In the genomic region with DNA sequence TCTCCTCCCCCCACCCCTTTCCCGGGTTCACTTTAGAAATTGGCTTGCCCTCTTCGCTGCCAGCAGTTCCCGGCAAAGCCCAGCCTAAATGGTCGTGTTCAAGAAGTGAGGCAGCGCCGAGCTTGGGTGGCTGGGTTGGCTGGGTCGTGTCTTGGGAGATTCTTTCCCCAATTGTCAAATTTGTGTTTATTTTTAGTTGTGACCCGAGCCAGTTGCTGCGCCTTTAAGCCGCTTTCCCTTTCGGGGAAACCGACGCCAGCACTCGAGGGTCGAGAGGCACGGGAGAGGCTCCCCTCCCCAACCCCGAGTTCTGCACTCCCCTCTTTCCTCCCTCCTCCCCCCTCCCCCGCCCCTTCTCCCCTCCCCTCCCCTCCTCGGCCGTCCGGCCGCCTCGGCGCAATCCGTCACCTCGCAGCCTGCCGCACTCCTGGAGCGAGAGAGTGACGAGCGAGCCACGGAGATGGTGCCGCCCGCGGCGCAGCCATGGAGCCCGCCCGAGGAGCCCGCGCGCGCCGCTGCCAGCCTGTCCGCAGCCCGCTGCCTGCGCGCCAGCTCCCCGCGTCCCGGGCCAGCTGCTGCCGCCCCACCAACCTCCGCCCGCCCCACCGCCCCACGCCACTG, we compare ENCODE assay signal across 8 mouse cellular contexts.
DNase-seq lines count a peak whose midpoint lies in the region; ATAC-seq and TF ChIP-seq lines count a peak whose summit lies in the region.

No protein-coding gene starts in this region.

- no peak for TF ChIP-seq EP300 in ES-Bruce4 (IDR thresholded peaks at IDR 0.05; ENCODE audit: insufficient read depth, low read depth, low read length)

- no peak for DNase-seq in heart, postnatal 36 days
- peak; percentile 23 for DNase-seq in embryo, embryonic 9.5 days (ENCODE audit: extremely low spot score)
- peak; percentile 51 for DNase-seq in intestine, embryonic 14.5 days (ENCODE audit: low spot score)
- DNase-seq in ovary, postnatal 14 days (ENCODE audit: low spot score): no peak

- H3K27ac ChIP-seq in heart, embryonic 12.5 days (ENCODE audit: poor library complexity, severe bottlenecking): no peak overlapping the region
- no peak overlapping the region for H3K27ac ChIP-seq in ES-Bruce4 (ENCODE audit: insufficient read depth, low read length)
- H3K27ac ChIP-seq in intestine, embryonic 14.5 days (ENCODE audit: low read depth): no peak overlapping the region
- H3K27ac ChIP-seq in midbrain, embryonic 13.5 days: peak overlapping the region; percentile 81

- 0 out of 2 replicates have a peak, but pooled peaks cover 3% of the 10 kb centered on the region for H3K4me1 ChIP-seq in heart, embryonic 12.5 days (replicated peaks)
- no peaks in the 10 kb centered on the region for H3K4me1 ChIP-seq in ES-Bruce4 (ENCODE audit: control insufficient read depth, insufficient read depth, low read length)
- no peaks in the 10 kb centered on the region for H3K4me1 ChIP-seq in intestine, embryonic 14.5 days (replicated peaks; ENCODE audit: control insufficient read depth, insufficient read depth, low read length)
- peaks cover 10% of the 10 kb centered on the region; the same call in 1 of the 2 replicates for H3K4me1 ChIP-seq in midbrain, embryonic 13.5 days (replicated peaks)

- peak overlapping the region; percentile 67 for H3K4me3 ChIP-seq in heart, embryonic 12.5 days
- peak overlapping the region; percentile 64 for H3K4me3 ChIP-seq in ES-Bruce4 (ENCODE audit: low read depth, low read length)
- peak overlapping the region; percentile 45 for H3K4me3 ChIP-seq in intestine, embryonic 14.5 days (ENCODE audit: low read depth, low read length)
- H3K4me3 ChIP-seq in midbrain, embryonic 13.5 days (replicated peaks): peak overlapping the region; percentile 60

- peaks cover 72% of the 10 kb centered on the region for H3K27me3 ChIP-seq in heart, embryonic 12.5 days (replicated peaks)
- no peaks in the 10 kb centered on the region; the same call in 1 of the 2 replicates for H3K27me3 ChIP-seq in ES-Bruce4 (ENCODE audit: control insufficient read depth, insufficient read depth, low read length, poor library complexity, severe bottlenecking)
- peaks cover 57% of the 10 kb centered on the region for H3K27me3 ChIP-seq in intestine, embryonic 14.5 days (replicated peaks; ENCODE audit: control insufficient read depth, insufficient read depth, low read length)
- H3K27me3 ChIP-seq in midbrain, embryonic 13.5 days: peaks cover 84% of the 10 kb centered on the region

- peak overlapping the region; percentile 54 for H3K9ac ChIP-seq in heart, embryonic 12.5 days
- peak overlapping the region; percentile 50 for H3K9ac ChIP-seq in ES-Bruce4 (ENCODE audit: low read depth, poor library complexity, severe bottlenecking)
- peak overlapping the region; percentile 16; the same call in 1 of the 2 replicates for H3K9ac ChIP-seq in intestine, embryonic 14.5 days (ENCODE audit: low read length)
- H3K9ac ChIP-seq in midbrain, embryonic 13.5 days (replicated peaks): peak overlapping the region; percentile 75

- intact Hi-C loops in heart, postnatal 36 days (cut with DNase I): no loop called here

- 28% methylated on average over 37 of the region's 54 CpGs for WGBS in heart, embryonic 12.5 days
- WGBS in intestine, embryonic 14.5 days: 16% methylated on average over 27 of the region's 54 CpGs
- 19% methylated on average over 37 of the region's 54 CpGs for WGBS in midbrain, embryonic 13.5 days

- TF ChIP-seq POLR2A in ES-Bruce4 (IDR thresholded peaks at IDR 0.05; ENCODE audit: insufficient read depth, low read length): no peak

- no peaks in the 10 kb centered on the region for H3K36me3 ChIP-seq in heart, embryonic 12.5 days
- no peaks in the 10 kb centered on the region for H3K36me3 ChIP-seq in ES-Bruce4 (ENCODE audit: control insufficient read depth, insufficient read depth, low read length, poor library complexity, severe bottlenecking)
- H3K36me3 ChIP-seq in intestine, embryonic 14.5 days (ENCODE audit: control insufficient read depth, insufficient read depth, low read length): no peaks in the 10 kb centered on the region
- no peaks in the 10 kb centered on the region for H3K36me3 ChIP-seq in midbrain, embryonic 13.5 days

- H3K4me2 ChIP-seq in heart, embryonic 12.5 days: peak overlapping the region; percentile 94
- H3K4me2 ChIP-seq in intestine, embryonic 14.5 days (ENCODE audit: low read length): peak overlapping the region; percentile 67
- H3K4me2 ChIP-seq in midbrain, embryonic 13.5 days (replicated peaks): peak overlapping the region; percentile 62

- 0 out of 2 replicates have a peak, but pooled peaks cover 3% of the 10 kb centered on the region for H3K9me3 ChIP-seq in heart, embryonic 12.5 days (replicated peaks)
- no peaks in the 10 kb centered on the region for H3K9me3 ChIP-seq in ES-Bruce4 (replicated peaks; ENCODE audit: control insufficient read depth, insufficient read depth, low read length, poor library complexity, severe bottlenecking)
- H3K9me3 ChIP-seq in intestine, embryonic 14.5 days (ENCODE audit: control insufficient read depth, low read length): no peaks in the 10 kb centered on the region
- no peaks in the 10 kb centered on the region for H3K9me3 ChIP-seq in midbrain, embryonic 13.5 days

- no peak for TF ChIP-seq CTCF in ES-Bruce4 (IDR thresholded peaks at IDR 0.05; ENCODE audit: low read depth, low read length)

- 0 out of 2 replicates have a peak, but pooled peaks have one; percentile 18 for ATAC-seq in heart, embryonic 12.5 days (ENCODE audit: insufficient number of reproducible peaks, low FRiP score)
- peak; percentile 53; the same call in 1 of the 2 replicates for ATAC-seq in intestine, embryonic 14.5 days (replicated peaks; ENCODE audit: low FRiP score, low TSS enrichment, low read depth)
- ATAC-seq in midbrain, embryonic 13.5 days: peak; percentile 69
- ATAC-seq in erythroblast, adult 5-6 weeks (replicated peaks; ENCODE audit: low FRiP score, poor library complexity, severe bottlenecking): no peak

Comparison
In these comparisons a context has a peak if more than half of its experiments do, and no peak if none do; other contexts are left out.
1. H3K9ac ChIP-seq: peak in every context shown above with its lines; median percentile 75 in midbrain, embryonic 13.5 days; 54 in heart, embryonic 12.5 days; 50 in ES-Bruce4; 16 in intestine, embryonic 14.5 days.
2. DNase-seq: peak in embryo, embryonic 9.5 days (single experiment) and intestine, embryonic 14.5 days (single experiment); none in heart, postnatal 36 days (0 of 2) and ovary, postnatal 14 days (single experiment).
3. Peak in every context shown above with its lines, with median percentiles within 50 percentile points of each other: H3K4me2 ChIP-seq and H3K4me3 ChIP-seq.